Mouse (Mus musculus) erythroblast, embryonic 14.5 days (primary cell): ENCODE measurements around the gene Ackr4.

Source experiments
- GATA1 ChIP-seq: IDR thresholded peaks from 2 replicates; pipeline ENCODE4 v1.6.1; 2012; ENCODE audit warnings: low read length, inconsistent platforms, mixed read lengths
- TAL1 ChIP-seq: IDR thresholded peaks from 3 replicates; pipeline ENCODE4 v1.6.1; 2012; ENCODE audit warnings: low read length, inconsistent platforms, mixed read lengths

GRCm38 (mm10) chr9:104034718-104035117 is 92.0 kb downstream of the Ackr4 start:
- TF ChIP-seq GATA1, result no peak
- no peak for TF ChIP-seq TAL1
